Mouse (Mus musculus): ENCODE data around the gene Celf5.

Celf5 gene

DNA sequence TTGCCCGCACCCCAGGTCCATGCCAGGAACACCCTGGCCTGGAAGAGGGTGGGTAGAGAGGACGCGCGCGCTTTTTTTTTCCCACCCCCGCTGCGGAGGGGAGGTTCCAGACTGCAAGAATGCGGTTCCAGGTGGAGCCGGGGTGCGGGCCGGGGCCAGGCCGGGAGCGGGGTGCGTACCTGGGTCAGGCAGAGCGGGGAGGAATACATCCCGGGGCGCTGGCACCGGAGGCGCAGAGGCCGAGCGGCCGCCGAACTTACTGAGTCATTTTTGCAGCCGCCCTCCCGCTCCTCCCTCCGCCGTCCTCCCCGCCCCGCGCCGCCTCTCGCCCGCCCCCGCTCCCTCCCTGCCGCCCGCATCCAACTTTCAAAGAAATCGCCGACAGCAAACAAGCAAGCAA lies 55.6 kb downstream of the Celf5 start:
- DNase-seq (ENCODE audit: low read depth): no peak

DNA sequence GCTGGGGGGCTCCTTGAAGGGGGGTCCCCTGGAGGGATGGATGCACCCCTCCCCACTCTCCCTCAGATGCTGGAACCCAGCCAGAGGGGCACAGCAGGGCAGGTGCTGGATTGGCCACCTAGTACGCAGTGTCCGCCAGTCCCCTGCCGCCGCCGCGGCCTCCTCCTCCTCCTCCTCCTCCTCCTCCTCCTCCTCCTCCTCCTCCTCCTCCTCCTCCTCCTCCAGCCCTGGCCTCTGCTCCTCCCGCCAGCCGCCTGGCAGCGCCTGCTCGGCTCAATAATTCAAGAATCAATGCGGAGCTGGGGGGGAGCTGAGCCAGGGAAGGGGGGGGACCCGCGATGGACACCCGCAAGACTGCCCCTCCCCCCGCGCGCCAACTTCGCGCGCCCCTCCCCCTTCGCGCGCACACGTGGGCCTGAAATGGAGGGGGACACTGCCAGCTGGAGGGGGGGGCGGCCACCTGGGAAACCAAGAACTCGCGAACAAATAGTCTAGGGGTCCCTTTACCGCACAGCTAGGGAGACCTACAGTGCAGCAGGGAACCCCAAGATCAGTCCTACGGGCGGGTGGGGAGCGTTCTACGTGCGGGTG lies 56.3 kb downstream of the Celf5 start:
- DNase-seq (ENCODE audit: low read depth): no peak

DNA sequence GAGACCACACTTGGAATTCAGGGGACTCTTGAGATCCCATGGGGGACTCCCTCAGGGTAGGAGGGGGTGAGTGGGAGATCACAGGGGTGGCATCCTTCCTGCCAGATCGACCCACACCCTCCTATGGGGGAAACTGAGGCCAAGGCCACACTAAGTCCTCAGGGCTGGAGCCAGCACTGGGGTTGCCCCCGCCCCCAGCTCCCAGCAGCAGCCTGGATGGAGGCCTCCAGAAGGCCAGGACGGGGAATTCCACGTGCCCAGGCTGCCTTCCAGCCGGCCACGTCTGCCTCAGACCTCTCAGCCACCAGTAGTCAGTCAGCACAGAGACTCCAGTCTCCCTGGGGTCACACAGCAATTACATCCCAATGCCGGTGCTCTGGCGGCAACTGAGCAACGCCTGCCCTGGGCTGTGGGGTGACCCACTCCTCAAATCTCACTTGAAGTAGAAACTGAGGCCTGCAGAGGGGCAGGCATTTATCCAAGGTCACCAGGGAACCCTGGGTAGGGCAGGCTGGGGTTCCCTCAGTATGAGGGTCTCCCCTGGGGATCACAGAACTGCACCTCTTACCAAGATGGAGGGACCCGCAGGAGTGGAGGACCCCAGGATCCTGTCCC lies 57.2 kb downstream of the Celf5 start:
- no peak for DNase-seq (ENCODE audit: low read depth)

DNA sequence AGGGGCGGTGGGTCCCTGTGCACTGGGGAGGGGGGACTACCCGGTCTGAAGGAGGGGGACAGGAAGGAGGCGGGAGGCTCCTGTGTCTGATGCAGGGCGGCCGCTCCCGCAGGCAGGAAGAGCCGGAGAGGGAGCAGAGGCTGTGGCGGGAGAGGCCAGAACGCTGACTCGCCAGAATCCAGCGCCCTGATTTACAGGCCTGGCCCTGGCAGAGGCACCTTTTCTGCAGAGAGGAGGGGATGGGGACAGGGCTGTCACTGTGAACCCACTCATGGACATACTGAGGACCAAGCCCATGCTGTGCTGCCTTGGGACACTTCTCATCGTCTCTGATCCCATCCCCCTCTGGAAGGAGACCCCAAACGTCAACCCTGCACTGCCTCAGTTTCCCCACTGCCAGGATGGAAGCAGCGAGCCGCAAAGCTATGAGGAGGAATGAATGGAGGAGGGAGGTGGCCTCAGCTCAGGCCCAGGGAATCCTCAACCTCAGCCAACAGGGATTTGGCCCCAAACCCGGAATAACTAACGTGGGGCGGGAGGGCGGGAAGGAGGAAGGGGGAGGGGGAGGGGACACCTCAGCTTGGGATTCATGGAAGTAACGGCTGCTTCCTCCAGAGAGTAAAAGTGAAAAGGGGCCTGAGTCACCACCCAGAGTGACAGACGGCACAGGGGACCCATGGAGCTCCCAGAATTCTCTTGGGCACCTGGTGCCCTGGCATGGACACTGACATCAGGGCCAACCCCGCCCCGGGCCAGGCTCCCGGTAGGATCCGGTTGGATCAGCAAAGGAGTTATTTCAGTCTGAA lies 58.1 kb downstream of the Celf5 start:
- DNase-seq (ENCODE audit: low read depth): no peak

DNA sequence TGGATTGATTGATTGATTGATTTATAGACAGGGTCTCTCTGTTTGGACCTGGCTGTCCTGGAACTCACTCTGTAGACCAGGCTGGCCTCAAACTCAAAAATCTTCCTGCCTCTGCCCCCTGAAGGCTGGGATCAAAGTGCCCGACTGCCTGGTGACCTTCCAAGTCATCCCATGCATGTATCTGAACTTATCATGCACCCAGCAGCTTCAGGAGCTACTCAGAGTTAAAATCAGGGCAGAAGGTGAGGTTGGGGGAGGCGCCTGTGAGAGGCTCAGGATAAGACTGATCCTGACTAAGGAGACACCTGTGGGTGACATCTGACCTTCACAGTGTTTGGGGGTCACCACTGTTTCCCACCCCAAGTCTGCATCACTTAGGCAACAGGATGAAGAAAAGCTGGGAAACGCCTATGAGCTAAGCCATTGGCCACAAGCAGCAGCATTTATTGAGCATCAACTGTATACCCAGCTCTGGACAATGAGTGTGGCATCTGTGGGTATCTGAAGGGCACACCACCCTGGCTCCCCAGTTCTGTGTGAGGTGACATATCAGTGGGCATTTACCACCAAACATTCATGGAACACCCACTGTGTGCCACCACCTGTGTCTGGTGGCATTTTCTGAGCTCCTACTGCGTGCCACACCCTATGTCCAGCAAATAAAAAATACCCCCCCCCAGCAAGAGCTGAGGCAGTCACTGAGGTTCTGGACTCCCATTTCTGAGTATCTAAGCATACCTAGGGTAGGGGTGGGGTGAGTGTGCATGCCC lies 58.8 kb downstream of the Celf5 start:
- DNase-seq (ENCODE audit: low read depth): no peak

DNA sequence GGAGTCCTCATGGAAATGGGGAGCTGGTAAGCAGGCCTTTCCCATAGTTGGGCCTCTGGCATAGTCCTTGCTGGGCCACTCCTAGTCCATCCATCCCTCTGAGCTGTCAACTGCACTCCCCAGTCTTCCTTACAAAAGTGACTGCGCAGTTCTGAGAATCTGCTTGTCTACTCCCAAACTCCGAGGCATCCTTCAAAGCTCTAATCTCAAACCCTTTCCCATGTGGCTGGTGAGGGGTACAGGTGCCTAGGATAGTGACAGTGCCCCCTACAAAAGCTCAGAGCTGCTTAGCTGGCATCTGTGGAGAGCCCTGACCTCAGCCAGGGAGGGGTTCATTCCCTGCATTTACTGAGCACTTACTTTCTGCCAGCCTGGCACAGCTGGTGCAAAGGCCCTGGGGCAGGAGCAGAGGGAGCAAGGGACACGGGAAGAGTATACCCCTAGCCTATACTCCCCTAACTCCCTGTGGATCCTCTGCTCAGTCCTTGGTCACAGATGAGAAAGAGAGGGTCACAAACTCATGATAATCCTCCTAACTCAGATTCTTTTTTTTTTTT lies 59.8 kb downstream of the Celf5 start:
- DNase-seq (ENCODE audit: low read depth): no peak

DNA sequence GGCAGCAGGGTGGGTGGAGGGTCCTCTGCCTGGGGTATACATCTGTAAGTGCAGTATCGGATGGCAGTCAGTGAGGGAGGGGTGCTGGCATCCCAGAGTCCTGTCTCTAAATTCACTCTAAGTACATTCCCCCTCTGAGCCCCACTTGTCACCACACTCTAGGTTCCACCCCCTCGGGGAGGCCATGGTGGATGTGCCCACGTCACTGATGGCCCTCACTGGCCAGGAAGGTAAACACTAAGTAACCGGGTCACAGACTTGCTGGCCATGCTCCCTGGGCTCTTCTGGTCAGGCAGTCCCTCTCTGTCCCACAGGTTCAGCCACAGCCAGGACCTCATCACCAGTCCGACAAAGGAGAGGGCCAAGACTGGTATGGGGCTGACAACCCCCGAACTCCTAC lies 60.3 kb downstream of the Celf5 start:
- DNase-seq (ENCODE audit: low read depth): no peak

DNA sequence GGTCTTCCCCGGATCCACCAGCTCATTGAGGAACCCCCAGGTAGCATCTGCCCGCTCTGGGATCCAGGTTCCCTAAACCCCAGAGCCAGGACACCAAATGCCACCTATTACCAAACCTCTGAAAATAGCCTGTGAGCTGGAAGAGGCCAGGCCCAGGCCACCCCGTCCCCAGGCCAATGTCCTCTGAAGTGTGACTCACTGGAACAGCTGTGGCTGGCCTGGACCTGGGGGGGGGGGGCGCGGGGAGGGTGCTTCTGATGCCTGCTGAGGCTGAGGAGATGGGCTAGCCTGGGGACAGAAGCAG lies 60.8 kb downstream of the Celf5 start:
- DNase-seq (ENCODE audit: low read depth): no peak

DNA sequence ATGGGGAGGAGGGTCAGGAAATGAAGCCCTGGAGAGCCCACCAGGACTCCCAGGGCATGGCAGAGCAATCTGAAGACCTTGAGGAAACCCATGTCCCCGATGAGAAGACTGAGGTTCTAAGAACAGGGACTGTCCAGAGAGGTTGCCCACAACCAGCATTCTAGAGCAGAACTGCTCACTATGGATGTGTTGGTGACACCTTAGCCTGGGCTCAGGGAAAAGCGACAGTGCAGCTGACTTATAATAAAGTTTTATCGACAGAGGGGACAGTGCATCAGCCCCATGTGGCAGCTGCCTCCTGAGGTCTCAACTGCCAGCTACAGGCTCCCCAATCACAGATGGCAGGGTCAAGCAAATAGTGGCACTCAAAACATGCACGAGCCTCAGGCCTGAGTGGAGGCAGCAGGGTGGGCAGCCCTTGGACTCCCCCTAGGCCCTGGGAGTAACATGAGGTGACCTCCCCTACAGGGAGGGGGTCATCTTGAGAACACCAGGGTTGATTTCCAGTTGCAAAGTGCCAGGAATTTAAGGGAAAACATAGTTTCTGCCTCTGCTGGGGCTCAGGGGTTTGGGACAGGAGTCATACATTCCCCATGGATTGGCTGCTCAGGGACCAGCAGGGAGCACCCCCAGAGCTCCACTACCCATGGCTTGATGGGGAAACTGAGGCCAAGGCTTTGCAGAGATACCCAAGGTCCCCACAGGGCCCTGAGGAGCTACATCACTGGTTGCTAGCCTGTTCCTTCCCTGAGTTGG lies 61.3 kb downstream of the Celf5 start:
- no peak for DNase-seq (ENCODE audit: low read depth)

DNA sequence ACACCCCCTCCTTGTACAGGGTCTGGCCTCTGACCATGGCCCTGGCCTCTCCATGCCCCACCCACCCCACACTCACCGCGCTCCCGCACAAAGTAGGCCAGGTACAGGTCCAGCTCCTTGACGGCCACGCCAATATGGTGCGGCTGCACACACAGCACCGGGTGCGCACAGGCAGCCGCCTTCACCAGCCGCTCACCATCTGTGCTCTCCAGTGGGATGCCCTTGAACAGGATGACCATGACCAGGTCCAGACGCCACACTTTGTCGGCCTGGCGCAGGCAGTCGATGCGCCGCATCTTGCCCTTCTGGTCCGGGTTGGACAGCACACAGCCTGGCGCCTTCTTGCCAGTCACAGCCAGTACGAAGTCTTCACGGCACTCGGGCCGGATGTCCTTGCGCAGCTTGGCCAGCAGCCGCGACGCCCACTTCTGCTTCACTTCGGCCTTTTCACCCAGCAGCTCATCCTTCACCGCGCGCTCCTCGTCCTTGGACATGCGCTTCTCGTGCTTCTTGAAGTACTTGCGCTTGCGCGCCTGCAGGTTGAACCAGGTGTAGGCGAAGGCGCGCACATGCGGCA lies 62.2 kb downstream of the Celf5 start:
- DNase-seq (ENCODE audit: low read depth): no peak

DNA sequence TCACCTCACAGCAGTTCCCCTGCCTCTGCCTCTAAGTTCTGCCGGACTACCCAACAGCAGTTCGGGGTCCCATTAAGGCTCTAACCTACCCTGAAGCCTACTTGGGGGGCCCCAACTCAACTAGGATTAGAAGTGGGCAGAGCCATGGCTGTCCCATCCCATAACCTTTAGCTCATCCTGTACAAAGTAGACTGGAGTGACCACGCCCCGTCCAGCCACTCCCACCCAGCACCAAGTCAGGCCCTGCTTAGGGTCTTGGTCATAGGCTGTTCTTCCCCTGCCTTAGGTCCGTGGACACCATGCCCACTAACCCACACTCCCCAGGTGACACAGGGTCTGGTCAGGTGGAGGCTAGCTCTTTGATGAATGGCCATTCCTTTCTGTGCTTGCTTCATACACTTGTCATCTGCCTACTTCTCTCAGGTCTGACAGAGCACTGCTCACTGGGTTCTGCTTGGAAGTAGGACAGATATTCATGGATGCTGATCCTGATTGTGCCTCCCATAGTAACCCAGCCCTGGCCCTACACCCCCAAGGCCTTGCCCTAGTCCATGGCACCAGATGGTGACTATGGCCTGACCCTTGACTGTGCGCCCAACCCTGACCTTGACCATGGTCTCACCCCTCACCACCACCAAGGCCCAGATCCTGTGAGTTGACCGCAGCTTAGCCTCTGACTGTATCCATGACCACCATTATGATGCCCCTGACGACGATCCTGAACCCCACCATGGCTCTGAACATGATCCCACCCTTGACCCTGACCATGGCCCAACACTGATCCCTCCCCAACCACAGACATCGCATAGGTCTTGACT lies 63.2 kb downstream of the Celf5 start:
- DNase-seq (ENCODE audit: low read depth): no peak

DNA sequence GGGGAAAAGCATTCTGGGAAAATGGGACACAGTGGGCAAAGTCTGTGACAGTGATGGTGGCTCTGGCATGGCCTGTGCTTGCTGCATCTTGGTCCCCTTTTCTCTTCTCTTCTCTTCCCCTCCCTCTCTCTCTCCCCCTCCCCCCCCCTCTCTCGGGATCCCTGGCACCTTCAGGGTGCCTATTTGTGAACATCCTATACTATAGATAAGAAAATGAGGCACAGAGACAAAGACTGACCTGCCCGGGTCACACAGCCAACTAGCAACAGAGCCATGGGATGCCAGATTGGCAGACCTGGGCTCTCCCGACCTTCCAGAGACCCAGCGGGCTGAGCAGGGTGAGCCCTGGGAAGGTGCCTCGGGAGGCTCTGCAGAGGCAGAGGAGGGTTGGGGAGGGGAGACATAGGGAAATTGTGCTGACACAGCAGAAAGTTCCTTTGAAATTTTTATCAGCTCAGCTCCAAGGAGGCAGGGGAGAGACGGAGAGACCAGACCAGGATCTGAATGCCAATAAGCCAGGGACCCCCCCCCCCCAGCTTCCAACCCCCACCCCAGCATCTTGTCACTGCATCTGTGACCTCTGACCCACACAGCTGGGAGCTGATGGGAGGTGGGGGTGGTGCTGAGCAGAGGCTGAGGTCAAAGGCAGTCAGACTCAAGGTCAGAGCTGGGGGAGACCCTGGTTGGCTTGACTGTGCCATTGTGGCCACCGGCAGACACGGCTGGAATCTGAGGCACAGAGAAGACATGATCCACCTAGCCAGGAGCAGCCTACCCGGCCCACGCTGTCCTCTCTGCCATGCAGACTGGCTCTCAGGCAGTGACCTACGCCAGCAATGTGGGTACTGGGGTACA lies 64.1 kb downstream of the Celf5 start:
- no peak for DNase-seq (ENCODE audit: low read depth)

DNA sequence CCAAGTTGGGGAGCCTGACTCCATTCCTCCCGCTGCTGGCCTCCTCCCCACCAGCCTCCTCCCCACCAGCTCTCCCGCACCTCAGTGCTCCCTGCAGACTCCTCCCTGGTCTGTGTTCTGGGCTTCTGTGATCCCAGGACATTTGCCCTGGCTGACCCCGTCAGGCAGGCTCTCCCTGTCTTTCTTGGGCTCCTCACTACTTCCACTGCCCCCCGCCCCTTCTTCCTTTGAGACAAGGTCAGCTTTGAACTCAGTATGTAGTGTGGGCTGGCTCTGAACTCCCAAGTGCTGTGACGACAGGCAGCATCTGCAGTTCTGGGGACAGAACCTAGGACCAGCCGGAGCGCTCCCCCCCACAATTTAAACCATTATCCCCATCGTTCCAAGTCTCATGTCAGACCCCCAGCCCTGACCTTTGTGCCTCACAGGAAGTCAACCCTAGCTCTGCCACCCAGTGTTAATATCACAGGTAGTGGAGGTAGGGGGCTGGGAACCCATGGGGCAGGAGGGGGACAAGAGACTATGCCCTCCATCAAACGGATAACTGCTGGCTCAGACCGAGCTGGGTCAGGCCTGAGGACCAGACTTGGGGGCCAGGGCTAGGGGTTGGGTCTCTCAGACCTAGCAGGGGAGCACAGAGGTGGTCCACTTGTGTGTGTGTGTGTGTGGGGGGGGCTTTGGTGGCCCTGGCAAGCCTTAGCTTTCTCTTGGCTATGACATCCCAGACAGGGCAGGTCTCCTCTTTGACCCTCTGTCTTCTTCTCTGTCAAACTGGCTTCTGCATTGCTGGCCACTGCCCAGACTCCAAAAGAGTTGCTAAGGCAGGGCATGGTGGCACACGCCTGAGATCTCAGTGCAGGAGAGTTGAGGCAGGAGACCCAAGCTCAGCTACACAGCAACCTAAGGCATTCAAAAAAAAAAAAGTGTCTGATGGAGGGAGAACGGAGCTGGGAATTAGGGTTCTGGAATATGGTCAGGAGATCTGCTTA lies 65.0 kb downstream of the Celf5 start:
- DNase-seq (ENCODE audit: low read depth): no peak

DNA sequence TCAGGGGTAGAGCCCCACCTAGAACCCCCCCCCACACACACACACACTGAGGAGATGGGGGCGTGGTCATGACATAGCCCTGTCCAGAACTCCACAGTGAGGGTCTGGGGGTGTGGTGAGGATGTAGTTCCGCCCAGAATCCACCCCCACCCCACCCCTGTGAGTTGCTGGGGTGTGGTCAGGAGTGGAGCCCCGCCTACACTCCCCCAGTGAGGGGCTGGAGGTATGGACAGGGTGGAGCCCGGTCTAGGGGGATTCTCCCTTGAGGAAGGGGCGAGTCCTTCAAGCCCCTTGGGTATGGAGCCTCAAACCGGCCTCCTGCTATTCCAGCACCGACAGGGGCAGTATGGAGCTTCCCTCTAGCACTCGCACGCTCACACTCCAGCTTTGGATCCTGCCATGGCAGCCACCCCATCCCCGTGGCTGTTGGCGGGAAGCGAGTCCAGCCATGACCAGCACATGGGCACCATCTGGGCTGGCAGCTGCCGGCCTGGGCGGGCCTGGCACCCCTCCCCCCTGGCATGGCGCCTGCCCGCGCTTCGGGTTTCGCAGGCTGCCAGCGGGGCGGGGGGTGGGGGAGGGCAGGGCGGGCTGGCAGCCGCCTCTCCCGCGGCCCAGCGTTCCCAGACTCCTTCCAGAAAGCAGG lies 65.8 kb downstream of the Celf5 start:
- peak; percentile 38 for DNase-seq (ENCODE audit: low read depth)

DNA sequence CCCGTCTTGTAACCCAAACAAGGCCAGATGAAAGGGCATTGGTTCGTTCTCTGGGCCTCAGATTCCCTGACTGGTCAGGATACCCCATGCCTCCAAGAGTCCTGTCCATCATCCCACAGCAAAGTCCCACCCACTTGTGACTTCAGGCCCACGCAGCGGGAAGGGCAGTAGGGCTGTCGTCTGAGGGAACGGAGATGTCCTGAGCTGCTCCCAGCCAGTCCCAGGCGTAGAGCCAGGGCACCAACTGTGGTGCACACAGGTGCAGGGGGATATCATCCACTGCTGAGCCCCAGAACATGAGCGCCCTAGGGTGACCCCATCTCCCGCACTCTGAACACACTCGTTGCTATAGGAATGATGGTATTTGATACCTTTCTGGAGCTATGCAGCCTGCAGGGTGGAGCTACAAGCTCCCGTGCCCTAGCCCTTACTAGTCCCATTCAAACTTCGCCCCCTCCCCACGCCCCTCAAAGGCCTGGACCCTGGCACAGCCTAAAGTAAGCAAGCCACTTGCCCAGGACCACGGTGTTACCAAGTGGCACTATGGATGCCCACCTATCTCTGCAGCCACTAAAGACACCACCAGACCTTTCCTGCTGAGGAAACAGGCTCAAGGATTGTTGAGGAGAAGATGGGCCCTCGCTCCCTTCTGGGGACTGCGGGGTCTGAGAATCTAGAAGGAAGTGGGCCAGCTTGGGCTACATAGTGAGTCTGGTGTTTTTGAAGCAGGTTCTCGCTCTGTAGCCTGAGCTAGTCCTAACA lies 66.8 kb downstream of the Celf5 start:
- DNase-seq (ENCODE audit: low read depth): no peak

DNA sequence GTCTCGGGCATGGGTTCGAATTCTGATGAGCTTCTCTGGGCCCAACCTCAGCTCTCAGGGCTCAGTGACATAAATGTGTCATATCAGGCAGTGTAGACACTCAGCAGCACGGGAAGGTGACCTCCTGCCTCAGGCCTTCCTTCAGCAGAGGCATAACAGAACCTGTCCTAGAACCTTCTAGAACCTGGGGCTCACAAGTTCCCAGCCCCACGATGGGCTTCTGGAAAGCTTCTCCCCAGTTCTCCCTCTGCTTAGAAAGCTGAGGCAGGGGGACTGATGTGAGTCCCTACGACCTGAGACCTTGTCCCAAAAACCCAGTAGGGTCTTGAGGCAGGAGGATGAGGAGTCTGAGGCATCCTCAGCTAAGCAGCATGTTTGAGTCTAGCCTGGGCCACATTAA lies 67.4 kb downstream of the Celf5 start:
- no peak for DNase-seq (ENCODE audit: low read depth)

DNA sequence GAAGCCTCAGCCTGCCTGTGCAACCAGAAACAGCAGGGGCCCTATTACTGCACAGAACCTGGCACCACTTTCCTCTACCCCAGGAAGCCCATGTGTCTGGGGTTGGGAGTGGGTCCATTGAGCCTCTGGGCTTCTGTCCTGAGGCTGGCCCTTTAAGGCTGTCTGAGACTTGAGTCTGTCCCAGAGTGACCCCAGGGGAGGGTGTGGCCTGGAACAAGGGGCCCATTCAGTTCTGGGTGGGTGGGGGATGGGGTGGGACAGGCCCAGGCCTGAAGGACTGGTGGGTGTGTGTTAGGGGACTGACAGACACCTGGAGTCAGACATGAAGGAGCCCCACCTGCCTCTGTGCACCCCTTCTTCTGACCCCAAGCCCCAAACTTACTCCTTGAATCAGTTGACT lies 67.8 kb downstream of the Celf5 start:
- no peak for DNase-seq (ENCODE audit: low read depth)
